Mouse (Mus musculus) spleen, adult 12 weeks (tissue): Measurements from ENCODE around the gene Mmp11.
A peak's percentile ranks its signal among the peaks of the same experiment; 100 is the strongest.

Experiments used
- DNase-seq: peaks from one replicate; pipeline ENCODE4 v3.0.0; 2022; ENCODE audit warnings: low spot score

Gene Mmp11

DNA sequence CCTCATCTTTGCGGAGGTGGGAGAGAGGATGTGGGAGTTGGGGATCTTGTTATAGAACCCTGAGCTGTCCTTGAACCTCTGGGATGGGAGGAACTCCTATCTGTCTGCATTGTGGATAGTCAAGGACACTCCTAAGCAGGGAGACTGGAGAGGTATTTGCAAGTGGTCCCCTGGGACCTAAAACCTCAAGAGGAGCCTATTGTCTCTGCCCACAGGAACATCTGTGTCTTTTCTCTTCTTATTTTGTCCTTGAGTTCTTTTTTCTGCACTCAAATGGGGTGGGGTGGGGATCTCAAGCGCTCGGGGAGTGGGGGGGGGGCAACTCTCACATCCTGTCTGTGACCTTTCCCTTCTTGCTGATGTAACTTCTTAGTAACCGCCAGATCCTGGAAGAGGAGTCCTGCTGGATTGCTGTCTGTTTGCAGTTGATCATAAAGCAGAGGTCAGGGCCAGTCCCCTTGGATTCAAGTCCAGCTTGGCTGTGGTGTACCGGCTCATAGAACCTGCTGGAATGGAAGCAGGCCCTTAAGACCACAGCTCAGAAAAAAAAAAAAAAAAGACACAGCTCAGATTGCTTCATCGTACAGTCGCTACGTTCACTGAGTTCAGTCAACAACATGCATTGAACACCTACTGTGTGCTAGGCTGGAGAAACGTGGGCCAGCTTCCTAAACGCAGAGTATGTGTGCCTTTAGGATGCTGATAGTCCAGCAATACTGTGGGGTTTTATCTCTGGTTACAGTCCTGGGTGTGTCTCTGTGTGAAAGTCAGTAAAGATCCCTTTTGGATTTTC, 1.8 kb upstream of the Mmp11 start:
- no peak for DNase-seq

DNA sequence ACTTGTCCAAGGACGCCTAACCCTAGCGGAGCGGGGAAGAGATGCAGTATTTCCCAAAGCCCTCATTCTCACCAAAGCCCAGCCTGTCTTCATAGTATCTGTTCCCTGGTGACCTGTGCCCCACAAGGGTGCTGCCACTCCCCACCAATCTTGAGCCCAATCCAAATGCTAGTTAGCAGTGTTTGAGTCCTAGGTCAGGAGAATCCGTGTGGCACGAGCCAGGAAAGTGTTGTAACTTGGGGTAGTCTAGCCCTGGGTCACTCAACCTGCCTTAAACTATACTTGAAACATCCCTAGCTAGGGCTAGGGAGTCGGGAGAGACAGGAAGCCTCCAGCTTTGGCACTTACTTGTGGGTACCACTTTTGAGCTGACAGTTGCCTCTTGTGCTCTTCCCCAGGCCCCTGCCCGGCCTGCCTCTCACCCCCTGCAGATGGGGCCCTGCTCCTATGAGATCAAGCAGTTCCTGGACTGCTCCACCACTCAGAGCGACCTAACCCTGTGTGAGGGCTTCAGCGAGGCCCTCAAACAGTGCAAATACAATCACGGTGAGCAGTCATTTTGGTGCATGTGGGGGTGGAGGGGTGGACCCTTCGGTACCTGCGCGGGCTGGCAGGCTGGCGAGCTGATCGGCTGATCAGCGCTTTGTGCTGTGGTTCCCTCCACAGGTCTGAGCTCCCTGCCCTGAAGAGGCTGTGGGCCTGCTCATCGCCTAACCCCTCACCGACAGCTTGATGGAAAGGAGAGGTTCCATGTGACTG, 792 bp upstream of the Mmp11 start:
- DNase-seq = no peak

DNA sequence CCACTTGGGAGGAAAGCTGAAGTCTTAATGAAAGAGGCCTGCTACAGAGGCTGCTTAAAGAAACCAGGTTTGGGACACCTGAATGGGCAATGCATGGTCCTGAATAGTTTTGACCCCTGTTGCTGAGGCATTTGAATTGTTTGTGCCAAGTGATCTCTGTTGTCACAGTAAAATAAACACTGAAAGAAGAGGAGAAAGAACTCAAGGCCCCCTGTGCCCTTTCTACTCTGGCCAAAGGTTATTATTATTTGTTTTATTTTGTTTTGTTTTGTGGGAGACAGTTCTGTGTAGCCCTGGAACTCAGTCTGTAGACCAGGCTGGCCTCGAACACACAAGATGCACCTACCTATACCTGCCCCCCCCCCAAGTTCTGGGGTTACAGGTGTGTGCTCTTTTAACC, 1.3 kb downstream of the Mmp11 start:
- DNase-seq = no peak

DNA sequence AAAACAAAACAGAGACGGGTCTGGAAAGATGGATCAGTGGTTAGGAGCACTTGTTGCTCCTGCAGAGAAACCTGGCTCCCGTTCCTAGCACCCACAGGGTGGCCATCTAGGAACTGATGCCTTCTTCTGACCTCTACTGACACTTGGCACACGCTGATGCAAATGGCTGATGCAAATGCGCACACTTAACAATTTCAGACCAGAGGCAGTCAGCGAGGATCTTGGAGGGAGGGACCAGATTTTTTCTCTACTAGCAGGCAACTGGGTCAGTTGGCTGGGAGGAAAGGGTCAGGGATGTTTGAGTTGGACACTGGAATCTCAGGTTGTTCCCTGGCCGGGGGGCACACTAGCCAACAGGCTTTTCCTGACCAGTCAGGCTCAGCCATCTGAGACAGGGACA, 3.4 kb downstream of the Mmp11 start, which contains the start of gene Chchd10:
Chchd10 (plus strand) TSS at position 240 of the 400 bp plus-strand sequence.
- DNase-seq = no peak

DNA sequence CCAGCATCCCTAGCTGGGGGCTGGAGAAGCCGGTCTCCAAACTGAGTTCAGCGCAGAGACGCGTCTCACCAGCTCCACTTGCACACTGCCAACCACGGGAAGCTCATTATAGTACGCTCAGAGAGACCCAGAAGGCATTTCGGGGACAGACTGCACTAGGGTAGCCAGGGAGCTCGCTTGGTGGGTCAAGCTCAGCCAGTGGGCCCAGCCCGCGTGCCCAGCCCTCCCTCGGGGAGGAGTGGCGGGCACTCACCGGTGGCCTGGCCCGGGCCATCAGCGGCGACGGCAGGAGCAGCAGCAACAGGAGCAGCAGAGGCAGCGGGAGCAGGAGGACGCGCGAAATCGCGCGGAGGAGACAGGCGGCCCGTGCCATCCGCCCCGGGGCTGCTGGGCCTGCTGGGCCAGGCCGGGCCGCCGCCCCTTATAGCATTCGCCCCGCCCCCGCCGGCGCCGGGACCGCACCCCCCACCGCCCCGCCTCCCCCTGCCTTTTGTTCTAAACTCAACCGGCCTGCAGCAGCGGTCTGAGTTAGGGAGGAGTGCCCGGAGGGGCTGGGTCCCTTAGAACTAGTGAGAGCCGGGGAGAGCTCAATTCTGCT, 4.1 kb downstream of the Mmp11 start:
- no peak for DNase-seq

DNA sequence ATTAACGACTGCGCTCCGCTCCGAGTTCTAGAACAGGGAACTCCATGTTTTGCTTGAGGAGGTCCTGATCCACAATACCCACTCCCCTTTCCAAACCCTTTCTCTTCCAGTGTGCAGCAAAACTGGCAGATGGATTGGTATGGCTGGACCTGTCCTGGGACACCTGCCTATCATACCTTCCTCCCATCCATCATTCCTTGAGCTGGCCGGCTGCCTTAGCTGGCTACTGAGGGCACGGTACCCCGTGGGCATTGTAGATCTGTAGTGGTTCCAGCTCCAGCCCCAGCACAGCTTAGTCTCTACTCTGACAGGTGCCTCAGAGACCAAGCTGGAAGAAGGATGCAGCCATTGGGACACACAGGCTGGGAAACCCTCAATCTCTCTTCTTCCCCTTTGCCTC, 5.0 kb downstream of the Mmp11 start:
- DNase-seq = no peak

DNA sequence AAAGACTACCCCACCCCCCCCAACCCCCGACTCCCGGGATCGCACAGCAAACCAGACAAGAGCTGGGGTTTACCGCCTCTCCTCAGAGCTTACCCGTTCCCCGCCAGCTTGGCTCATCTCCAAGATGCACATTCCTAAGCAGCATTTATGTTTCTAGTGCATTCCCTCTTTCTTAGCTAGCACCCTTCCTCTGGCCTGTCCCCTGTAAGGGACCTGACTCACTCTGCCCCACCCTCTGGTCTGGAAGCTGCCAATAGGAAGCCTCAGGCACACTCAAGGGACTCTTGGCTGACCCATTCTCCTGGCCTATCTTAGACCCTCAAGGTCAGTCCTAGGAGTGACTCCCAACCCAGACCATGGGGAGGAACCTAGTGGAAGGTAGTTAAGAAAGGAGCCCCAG, 6.0 kb downstream of the Mmp11 start:
- no peak for DNase-seq

DNA sequence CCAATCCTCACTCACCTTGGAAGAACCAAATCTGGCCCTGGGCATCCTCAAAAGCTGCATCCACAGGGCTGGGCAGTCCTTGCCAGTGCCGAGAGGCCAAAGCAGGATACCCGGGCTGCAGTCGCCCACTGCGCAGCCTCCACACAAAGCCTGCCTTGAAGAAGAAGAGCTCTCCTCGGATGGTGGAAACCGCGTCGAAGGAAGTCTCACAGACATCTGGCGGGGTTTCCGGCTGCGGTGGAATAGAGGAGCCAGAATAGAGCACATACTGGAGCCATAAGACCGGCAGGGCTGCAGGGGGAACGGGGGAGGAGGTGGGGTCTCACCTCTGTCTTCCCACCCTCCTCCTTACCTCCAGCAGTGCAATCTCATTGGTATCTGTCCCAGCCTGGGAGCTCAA, 9.9 kb downstream of the Mmp11 start:
- no peak for DNase-seq

DNA sequence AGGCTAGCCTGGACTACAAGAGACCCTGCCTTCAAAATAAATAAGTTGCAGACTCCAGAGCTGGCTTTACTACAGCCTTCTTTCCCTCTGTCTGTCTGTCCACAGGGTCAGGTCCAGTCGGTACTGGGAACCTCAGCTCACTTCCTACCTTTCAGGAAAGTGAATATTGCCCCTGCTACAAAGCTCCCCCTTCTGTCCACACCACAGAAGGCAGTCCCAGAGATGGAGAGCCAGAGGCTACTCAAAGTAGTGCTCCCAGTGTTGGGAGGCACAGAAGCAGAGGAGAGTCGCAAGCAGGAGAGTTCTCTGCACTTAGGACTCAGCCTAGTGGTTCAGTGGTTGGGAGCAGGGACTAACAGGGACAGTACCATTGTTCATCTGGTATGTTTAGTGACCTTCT, 12.0 kb downstream of the Mmp11 start:
- no peak for DNase-seq

DNA sequence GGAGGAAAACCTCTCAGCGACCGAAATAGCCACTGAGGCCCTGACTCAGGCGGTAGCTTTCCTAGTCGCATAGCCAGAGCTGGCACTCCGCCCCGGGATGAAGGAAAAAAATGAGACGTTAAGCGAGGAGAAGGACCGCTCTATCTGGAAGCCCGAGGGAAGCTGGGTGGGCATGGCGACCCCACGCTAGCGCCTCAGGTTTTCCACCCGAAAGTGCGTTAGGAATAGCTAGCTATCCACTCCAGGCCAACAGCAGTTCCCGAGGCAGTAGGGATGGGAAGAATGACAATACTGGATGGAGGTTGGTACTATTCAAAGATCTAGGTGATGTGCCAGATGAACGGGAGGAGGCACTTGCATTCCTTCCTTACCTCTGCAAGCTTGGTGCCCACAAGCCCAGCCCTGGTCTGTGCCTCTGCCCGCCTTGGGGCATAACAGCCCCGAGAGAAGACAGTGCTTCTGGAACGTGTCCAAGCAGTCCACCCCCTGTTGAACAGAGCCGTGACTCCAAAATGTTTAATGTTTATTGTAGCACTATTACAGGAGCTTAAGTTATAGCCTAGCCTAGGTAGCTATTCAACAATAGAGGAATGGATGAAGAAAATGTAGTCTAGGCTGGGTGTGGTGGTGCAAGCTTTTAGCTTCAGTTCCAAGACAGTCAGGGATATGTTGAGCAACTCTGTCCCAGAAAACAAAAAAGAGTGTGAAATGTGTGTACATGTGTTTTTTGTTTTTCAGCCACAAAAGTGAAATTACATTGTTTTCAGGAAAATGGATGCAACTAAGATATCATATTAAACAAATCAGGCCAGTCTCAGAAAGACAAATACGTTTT, 14.4 kb downstream of the Mmp11 start:
- no peak for DNase-seq

DNA sequence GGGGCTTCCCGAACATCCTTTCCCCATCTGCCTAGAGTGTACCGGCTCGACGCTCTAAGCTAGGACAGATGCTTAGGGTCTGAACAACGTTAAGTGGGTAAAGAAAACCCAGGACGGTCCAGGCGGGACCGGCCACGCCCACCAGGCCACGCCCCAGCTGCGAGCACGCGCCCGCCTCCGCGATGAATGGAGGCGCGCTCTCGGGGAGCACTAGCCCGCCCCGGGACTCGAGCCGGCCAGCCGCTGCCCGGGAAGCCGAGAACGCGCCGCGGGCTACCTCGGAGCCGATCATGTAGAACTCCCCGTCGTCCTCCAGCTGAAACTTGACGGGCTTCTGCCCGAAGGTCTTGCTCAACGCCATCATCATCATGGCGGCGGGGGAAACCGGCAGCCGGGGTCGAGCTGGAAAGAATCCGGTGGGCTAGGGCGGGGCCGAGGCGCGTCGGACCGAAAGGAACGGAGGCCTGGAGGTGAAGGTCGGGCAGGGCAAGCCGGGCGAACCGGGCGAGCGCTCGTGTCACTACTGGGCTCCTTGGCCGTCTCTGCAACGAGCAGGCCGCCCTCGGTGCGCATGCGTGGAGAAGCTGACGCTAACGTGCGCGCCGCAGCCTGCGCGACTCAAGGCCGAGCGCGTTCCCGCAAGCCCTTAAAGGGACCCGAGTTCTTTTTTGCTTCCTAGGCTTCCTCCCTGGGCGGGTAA, 15.1 kb downstream of the Mmp11 start, which contains the start of gene Smarcb1:
Smarcb1 (minus strand) TSS at position 592 of the 700 bp plus-strand sequence.
- DNase-seq = peak; percentile 88

DNA sequence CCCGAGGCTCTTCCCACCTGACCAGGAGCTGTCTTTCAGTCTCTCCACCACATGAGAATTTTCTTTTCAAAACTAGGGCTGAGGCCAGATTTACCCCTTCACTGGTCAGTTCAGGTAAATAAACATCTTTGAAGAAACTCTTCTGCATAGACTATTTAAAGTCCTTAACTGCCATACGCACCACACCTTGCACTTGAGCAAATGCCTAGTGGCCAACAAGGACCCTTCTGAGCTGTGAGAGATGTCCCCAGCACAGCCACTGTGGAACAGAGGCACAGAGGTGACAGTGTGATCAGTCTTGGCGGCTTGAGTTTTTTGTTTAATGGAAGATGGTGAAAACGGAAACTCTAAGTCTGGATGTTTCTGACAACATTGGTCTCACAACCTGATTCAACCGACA, 17.3 kb downstream of the Mmp11 start:
- DNase-seq = no peak

DNA sequence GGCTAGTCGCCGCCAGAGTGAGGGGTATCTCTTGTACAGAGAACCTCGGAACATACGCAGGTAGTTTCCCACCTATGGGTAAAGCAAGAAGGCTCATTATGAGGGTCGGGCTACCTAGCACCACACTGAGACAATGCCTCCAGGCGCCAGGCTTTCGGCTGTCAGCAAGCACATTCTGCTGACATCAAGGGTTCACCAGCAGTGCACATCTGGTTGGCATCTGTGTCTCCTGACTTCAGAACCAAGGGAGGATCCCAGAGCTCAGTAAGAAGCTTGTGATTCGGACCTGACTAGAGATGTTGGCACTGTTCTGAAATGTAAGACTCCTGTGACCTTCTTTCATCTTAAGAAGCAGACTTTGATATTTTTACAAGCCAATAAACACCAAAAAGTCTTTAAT, 19.5 kb downstream of the Mmp11 start:
- no peak for DNase-seq

DNA sequence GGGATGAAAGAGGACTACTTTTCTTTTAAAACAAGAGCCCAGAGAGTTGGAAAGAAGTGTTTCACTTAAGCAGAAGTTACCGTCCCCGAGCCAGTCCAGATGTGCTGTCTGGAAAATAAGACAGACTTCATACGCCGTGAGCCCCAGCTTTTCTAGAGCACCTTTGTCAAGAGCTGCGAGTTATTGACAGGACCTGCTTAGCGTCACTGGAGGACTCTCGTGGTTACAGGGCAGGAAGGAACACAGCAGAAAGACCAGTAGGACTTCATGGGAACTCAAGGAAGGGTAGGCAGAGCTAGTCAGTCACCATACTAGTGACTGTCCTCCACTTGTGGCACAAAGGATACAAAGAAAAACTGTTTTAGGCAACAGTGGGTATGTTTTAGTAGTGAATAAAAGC, 20.7 kb downstream of the Mmp11 start:
- DNase-seq = no peak

DNA sequence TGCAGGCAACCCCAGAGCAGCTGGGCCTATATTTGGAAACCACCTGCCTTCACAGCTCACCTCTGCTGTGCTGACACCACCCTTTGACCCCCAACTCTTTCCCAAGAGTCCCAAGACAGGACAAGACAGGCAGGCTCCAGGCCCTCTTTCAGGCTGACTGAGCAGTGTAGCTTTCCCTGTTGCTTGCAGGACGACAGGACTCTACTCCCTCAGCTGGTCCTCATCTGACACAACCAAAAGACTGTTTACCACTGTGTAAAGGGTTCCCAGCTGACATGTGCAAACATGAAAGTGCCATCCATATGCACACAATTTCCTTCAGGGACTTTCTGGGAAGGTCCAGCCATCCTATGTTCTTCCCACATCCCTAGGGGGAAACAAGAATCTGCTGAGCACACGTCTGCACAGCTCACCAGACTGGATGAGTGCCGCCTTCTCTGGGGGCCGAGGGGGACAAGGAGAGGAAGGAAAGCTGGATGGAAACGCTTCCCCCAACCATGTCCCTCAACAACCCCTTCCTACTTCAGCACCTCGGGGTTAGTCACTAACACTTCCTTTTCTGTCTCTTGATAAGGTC, 23.2 kb downstream of the Mmp11 start:
- DNase-seq = no peak

DNA sequence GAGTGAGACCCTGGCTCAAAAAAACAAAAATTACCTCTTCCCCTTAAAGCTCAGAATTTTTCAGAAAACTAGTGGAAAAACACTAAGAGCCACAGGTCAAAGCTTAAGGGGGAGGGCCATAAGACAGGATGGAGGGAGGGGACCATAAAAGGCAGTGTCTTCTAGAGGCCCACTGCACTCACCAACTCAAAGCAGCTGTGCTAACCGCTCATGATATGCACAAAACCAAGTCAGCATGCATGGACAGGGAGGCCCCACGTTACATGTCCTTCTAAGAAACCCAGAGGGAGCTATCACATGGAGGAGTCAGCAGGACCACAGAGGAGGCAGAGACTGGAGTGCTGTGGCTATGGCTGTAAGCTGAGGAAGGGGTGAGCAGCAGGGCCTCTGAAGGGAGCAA, 25.6 kb downstream of the Mmp11 start:
- DNase-seq = no peak

DNA sequence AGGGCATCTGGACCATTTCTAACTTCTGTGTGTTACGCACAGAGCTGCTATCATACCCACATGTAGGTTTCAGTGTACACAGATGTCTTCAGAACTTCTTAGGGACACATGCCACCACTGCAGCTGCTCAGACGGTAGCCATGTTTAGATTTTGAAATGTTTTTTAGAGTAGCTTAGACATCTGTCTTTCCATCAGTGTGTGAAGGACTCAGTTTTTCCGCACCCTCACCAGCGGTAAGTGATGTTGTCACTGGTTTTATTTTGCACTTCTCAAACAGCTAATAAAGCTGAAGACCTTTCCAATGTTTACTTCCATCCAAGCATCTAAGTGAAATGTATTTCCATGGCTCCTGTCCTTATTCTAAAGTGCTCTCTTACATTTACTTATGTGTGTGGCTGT, 29.4 kb downstream of the Mmp11 start:
- no peak for DNase-seq

DNA sequence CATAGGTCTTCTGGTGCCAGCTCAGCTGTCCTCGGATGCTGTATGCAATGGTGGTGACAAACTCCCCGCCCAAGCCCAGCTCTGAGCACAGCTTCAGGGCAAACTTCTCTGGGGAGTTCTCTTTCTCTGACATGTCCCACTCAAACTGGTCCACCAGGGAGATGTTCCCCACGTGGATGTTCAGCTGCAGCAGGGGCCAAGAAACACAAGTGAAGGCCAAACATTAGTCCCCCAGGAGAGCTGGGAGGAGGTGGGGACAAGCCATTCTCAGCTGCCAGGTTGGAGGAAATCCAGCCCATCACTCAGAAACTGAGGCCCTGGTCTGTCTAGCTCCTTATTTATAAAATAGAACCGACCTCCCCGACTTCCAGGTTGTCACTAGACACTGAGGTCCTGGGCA, 31.9 kb downstream of the Mmp11 start:
- DNase-seq = no peak

DNA sequence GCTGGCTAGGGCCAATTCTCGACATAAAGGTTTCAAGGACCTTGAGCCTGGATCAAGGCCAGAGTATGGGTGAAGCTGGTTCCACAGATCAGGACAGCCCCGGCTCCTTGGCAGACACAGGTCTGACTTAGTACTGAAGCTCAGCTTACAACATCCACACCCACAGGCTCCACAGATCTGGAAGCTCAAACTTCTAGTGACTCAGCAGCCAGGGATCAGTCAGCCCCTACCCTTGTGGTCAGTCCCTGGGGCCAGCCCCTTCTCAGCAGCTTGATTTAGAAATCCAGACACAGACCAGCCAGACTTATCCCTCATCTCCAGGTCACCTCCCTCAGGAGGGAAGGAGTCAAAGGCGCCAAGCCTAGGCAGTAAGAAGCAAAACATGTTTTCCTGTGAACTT, 37.5 kb downstream of the Mmp11 start:
- no peak for DNase-seq

DNA sequence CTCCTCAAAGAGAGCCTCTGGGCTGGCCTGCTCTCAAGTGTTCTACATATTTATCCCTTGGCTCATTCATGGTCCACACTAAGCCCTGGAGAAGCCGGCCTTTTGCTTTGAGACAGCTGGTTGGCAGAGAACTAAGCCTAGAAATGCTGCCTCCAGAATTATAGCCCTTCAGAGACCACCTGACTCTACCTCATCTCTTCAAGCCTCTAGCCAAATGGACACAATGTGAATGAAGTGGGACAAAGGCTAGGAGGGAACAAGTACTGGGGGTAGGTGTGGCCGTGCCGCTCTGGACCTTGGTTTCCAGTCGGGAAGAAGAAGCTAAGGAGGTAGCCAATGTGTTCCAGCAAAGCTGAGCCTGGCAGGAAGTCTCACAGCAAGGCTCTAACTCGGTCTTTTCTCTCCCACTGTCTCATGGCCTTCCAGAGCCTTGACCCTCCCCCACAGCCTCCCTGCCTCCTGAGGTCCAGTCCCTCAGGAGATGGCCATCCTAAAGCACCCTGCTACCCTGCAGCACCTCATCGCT, 38.2 kb downstream of the Mmp11 start:
- DNase-seq = no peak

DNA sequence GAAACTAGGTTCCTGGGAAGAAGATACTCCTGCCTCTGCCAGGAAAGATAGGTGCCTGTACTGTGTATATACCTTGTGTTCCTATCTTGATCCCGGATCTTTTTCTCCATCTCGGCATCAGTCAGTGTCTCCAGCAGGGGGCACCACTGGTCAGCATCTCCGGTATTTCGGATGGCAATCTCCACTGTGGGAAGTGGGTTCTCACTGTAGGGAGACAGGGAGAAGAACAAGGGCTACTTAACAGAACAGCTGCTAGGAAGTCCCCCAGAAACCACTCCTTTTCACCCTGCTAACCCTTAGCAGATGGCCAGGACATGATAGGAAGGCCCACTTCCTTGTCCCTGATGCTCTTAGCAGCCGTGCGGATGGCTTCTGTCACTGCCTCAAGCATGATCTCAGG, 38.9 kb downstream of the Mmp11 start:
- DNase-seq = peak; percentile 46
